Mouse (Mus musculus) ES-Bruce4 (cell line): Measurements from ENCODE around the gene Gfpt2.

Experiments used
- CTCF ChIP-seq: IDR thresholded peaks from one replicate; pipeline ENCODE4 v1.8.1; 2011; ENCODE audit warnings: low read depth, low read length
- EP300 ChIP-seq: IDR thresholded peaks from 2 replicates; pipeline ENCODE4 v1.6.1; 2011; ENCODE audit warnings: low read depth, low read length; ENCODE audit not compliant: insufficient read depth

GRCm38 (mm10) chr11:49872779-49873178, 78.8 kb downstream of the Gfpt2 start:
- no peak for TF ChIP-seq CTCF
- no peak for TF ChIP-seq EP300
